Mouse (Mus musculus) G1E (cell line): ENCODE data around the gene Rtn4r.

Experiments
- CTCF ChIP-seq: IDR thresholded peaks from 2 replicates; pipeline ENCODE4 v1.5.1; 2012; ENCODE audit warnings: low read depth, low read length, inconsistent platforms, mixed read lengths
- GATA2 ChIP-seq: IDR thresholded peaks from 2 replicates; pipeline ENCODE4 v1.6.1; 2012; ENCODE audit warnings: low read depth, low read length, inconsistent platforms, borderline replicate concordance
- TAL1 ChIP-seq: conservative IDR thresholded peaks from 2 replicates; pipeline ENCODE4 v1.6.1; 2012; ENCODE audit warnings: low read depth, low read length, inconsistent platforms, mixed read lengths

DNA sequence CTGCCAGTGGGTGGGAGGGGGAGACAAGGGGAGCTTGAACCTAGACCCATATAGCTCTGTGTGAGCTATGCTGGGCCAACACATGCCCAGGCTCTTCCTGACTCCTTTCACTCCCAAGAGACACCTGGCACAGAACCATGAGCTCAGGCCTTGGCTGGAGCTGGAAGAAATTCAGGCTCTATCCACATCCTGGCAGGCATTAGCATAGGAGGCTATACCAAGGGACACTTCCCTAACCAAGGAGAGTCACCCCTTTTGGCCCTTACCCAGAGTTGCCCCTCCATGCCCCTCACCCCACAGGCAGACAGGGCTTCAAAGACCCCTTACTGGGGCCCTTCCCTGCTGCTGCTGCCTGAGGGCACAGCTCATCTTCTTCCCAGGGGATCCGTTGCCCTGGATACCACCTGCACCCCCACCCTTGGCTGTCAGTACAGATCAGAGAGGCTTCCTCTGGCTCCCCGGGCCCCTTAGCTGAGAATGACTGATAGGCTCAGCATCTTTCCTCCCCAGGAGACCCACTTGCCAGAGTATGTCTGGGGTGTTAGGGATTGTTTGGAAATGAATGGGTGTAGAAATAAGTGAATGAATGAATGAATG, 37.3 kb downstream of the Rtn4r start:
- TF ChIP-seq CTCF (no peak), GATA2 (no peak), TAL1 (no peak)
